8 mouse cellular contexts compared by ENCODE assay signal in genomic region chr4:152010091-152010706, GRCm38 (mm10). TPM values are rescaled to one million over a fixed set of nuclear protein-coding genes. Genes with fewer than 3 reads are reported as not detected.
A peak's percentile ranks its signal among the peaks of the same experiment; 100 is the strongest.
DNase-seq lines count a peak whose midpoint lies in the region; ATAC-seq lines count a peak whose summit lies in the region.

No protein-coding gene starts in this region.

- peak; percentile 71 for DNase-seq in cerebellum, adult 9-10 months
- DNase-seq in cerebellum, postnatal 4 days (ENCODE audit: low spot score in 2 of 2), result no peak
- peak; percentile 86 for DNase-seq in Muller cell, postnatal 12 days (ENCODE audit: inconsistent ontology term)
- DNase-seq in heart, postnatal 36 days, result peak; percentile 40 to 61
- DNase-seq in midbrain, embryonic 14.5 days, result peak; percentile 22
- DNase-seq in right cerebral cortex, postnatal 14 days, result no peak

- H3K4me2 ChIP-seq in limb, embryonic 12.5 days, result peak overlapping the region; percentile 100
- peak overlapping the region; percentile 100 for H3K4me2 ChIP-seq in midbrain, embryonic 14.5 days (ENCODE audit: low read length)

- intact Hi-C loops in heart, postnatal 36 days (cut with DNase I), result no loop called here

- peak; percentile 76 for ATAC-seq in erythroblast, adult 5-6 weeks (replicated peaks; ENCODE audit: low FRiP score, poor library complexity, severe bottlenecking)
- ATAC-seq in limb, embryonic 12.5 days (ENCODE audit: insufficient number of reproducible peaks, insufficient read depth, low FRiP score, low TSS enrichment, low read depth), result peak; percentile 26
- no peak for ATAC-seq in midbrain, embryonic 14.5 days (ENCODE audit: low FRiP score, low TSS enrichment)

- WGBS in limb, embryonic 12.5 days, result 2% methylated on average over 10 of the region's 10 CpGs
- 2% methylated on average over 10 of the region's 10 CpGs for WGBS in midbrain, embryonic 14.5 days

- H3K9me3 ChIP-seq in limb, embryonic 12.5 days, result no peaks in the 10 kb centered on the region
- H3K9me3 ChIP-seq in midbrain, embryonic 14.5 days (ENCODE audit: control insufficient read depth, low read length), result no peaks in the 10 kb centered on the region

- peaks cover 31% of the 10 kb centered on the region for H3K4me1 ChIP-seq in limb, embryonic 12.5 days (replicated peaks)
- peaks cover 29% of the 10 kb centered on the region for H3K4me1 ChIP-seq in midbrain, embryonic 14.5 days (ENCODE audit: control insufficient read depth, insufficient read depth, low read length)

- H3K27me3 ChIP-seq in limb, embryonic 12.5 days, result peaks cover 15% of the 10 kb centered on the region; the same call in 1 of the 2 replicates
- H3K27me3 ChIP-seq in midbrain, embryonic 14.5 days (ENCODE audit: control insufficient read depth, insufficient read depth, low read length), result peaks cover 34% of the 10 kb centered on the region

- peaks cover 34% of the 10 kb centered on the region for H3K36me3 ChIP-seq in limb, embryonic 12.5 days
- H3K36me3 ChIP-seq in midbrain, embryonic 14.5 days (ENCODE audit: control insufficient read depth, insufficient read depth, low read length), result 0 out of 2 replicates have a peak, but pooled peaks cover 8% of the 10 kb centered on the region

- H3K4me3 ChIP-seq in limb, embryonic 12.5 days (replicated peaks), result peak overlapping the region; percentile 85
- peak overlapping the region; percentile 67 for H3K4me3 ChIP-seq in midbrain, embryonic 14.5 days (replicated peaks; ENCODE audit: low read depth, low read length)

- H3K9ac ChIP-seq in limb, embryonic 12.5 days (replicated peaks), result peak overlapping the region; percentile 75
- H3K9ac ChIP-seq in midbrain, embryonic 14.5 days (replicated peaks; ENCODE audit: low read length), result peak overlapping the region; percentile 59

- peak overlapping the region; percentile 87 for H3K27ac ChIP-seq in limb, embryonic 12.5 days
- H3K27ac ChIP-seq in midbrain, embryonic 14.5 days (replicated peaks; ENCODE audit: low read depth, low read length), result no peak overlapping the region

RNA-seq across cellular contexts. Expression of gene Klhl21, which starts 1.6 kb away (rescaled TPM):
- 0.77 and 2.3 TPM in 2 replicates for total RNA-seq in erythroblast, adult 5-6 weeks (2015; ENCODE audit: low replicate concordance)
- total RNA-seq in erythroblast, adult 5-6 weeks (2017; ENCODE audit: low replicate concordance), result 2.7 and 4.2 TPM in 2 replicates
- 10 to 100 TPM; 86.2 to 91.5 TPM for total RNA-seq in heart, postnatal 36 days (2021)
- 16.9 and 18.3 TPM in 2 replicates for polyA plus RNA-seq in limb, embryonic 12.5 days (2016; fragmentation: Nextera tagmentation; extraction: Ambion mirVana)
- polyA plus RNA-seq in midbrain, embryonic 14.5 days (2014; fragmentation: Nextera tagmentation; extraction: Ambion mirVana), result 1.5 and 1.6 TPM in 2 replicates

RNA-seq across cellular contexts. Expression of gene Phf13, which starts 14.1 kb away (rescaled TPM):
- 0.42 and 1.9 TPM in 2 replicates for total RNA-seq in erythroblast, adult 5-6 weeks (2015; ENCODE audit: low replicate concordance)
- total RNA-seq in erythroblast, adult 5-6 weeks (2017; ENCODE audit: low replicate concordance), result 0.85 and 0.98 TPM in 2 replicates
- total RNA-seq in heart, postnatal 36 days (2021), result 1 to 10 TPM; 6.4 to 7.0 TPM
- 41.8 and 43.6 TPM in 2 replicates for polyA plus RNA-seq in limb, embryonic 12.5 days (2016; fragmentation: Nextera tagmentation; extraction: Ambion mirVana)
- 16.9 and 19.0 TPM in 2 replicates for polyA plus RNA-seq in midbrain, embryonic 14.5 days (2014; fragmentation: Nextera tagmentation; extraction: Ambion mirVana)

RNA-seq across cellular contexts. Expression of gene Zbtb48, which starts 17.3 kb away (rescaled TPM):
- total RNA-seq in erythroblast, adult 5-6 weeks (2015; ENCODE audit: low replicate concordance), result 2.7 and 2.9 TPM in 2 replicates
- 2.9 and 4.2 TPM in 2 replicates for total RNA-seq in erythroblast, adult 5-6 weeks (2017; ENCODE audit: low replicate concordance)
- total RNA-seq in heart, postnatal 36 days (2021), result 1 to 10 TPM; 3.5 to 4.4 TPM
- 25.6 and 30.5 TPM in 2 replicates for polyA plus RNA-seq in limb, embryonic 12.5 days (2016; fragmentation: Nextera tagmentation; extraction: Ambion mirVana)
- polyA plus RNA-seq in midbrain, embryonic 14.5 days (2014; fragmentation: Nextera tagmentation; extraction: Ambion mirVana), result 19.7 and 21.8 TPM in 2 replicates

RNA-seq across cellular contexts. Expression of gene Thap3, which starts 21.4 kb away (rescaled TPM):
- total RNA-seq in erythroblast, adult 5-6 weeks (2015; ENCODE audit: low replicate concordance), result 0.58 and 2.1 TPM in 2 replicates
- 0.84 TPM in 1 of 2 replicates, not detected in the other for total RNA-seq in erythroblast, adult 5-6 weeks (2017; ENCODE audit: low replicate concordance)
- total RNA-seq in heart, postnatal 36 days (2021), result 10 to 100 TPM; 12.8 to 12.9 TPM
- polyA plus RNA-seq in limb, embryonic 12.5 days (2016; fragmentation: Nextera tagmentation; extraction: Ambion mirVana), result 45.5 and 46.7 TPM in 2 replicates
- 23.1 and 31.2 TPM in 2 replicates for polyA plus RNA-seq in midbrain, embryonic 14.5 days (2014; fragmentation: Nextera tagmentation; extraction: Ambion mirVana)

RNA-seq across cellular contexts. Expression of gene Tas1r1, which starts 28.2 kb away (rescaled TPM):
- total RNA-seq in erythroblast, adult 5-6 weeks (2015; ENCODE audit: low replicate concordance), result 1.9 TPM in 1 of 2 replicates, not detected in the other
- total RNA-seq in erythroblast, adult 5-6 weeks (2017; ENCODE audit: low replicate concordance), result not detected in 2 replicates
- total RNA-seq in heart, postnatal 36 days (2021), result not detected
- polyA plus RNA-seq in limb, embryonic 12.5 days (2016; fragmentation: Nextera tagmentation; extraction: Ambion mirVana), result 0.91 and 1.1 TPM in 2 replicates
- 1.2 and 1.3 TPM in 2 replicates for polyA plus RNA-seq in midbrain, embryonic 14.5 days (2014; fragmentation: Nextera tagmentation; extraction: Ambion mirVana)

Comparison
In these comparisons a context has a peak if more than half of its experiments do, and no peak if none do; other contexts are left out.
1. DNase-seq: peak in cerebellum, adult 9-10 months (single experiment), Muller cell, postnatal 12 days (single experiment), heart, postnatal 36 days (2 of 2) and midbrain, embryonic 14.5 days (single experiment); none in cerebellum, postnatal 4 days (0 of 2) and right cerebral cortex, postnatal 14 days (single experiment).
2. RNA of gene Klhl21, which starts 1.6 kb away (total RNA-seq): 86.2 to 91.5 TPM in heart, postnatal 36 days; 0.77 to 4.2 TPM in erythroblast, adult 5-6 weeks; every median in the first group is over 10 times any median in the second.